Mouse (Mus musculus) neural tube, embryonic 11.5 days (tissue): ENCODE results near the gene Ccnb1. TPM values are rescaled to one million over a fixed set of nuclear protein-coding genes. Genes with fewer than 3 reads are reported as not detected.
A peak's percentile ranks its signal among the peaks of the same experiment; 100 is the strongest.

Experiments used
- ATAC-seq: fragments of 200-750 bp; cut with Nextera tagmentation; 2 replicates; pipeline ENCODE4 v1.8.0; 2017; ENCODE audit warnings: moderate number of reproducible peaks, mild to moderate bottlenecking, moderate TSS enrichment, moderate library complexity; ENCODE audit not compliant: insufficient read depth, low FRiP score, low TSS enrichment
- DNase-seq: peaks from one replicate; pipeline ENCODE4 v3.0.0-alpha.2; 2015; ENCODE audit warnings: low spot score
- H3K27ac ChIP-seq: fragments of 300-500 bp; sonication (generic); 2 replicates; pipeline ENCODE4 v1.5.1; 2014; ENCODE audit warnings: low read depth, mild to moderate bottlenecking, low read length
- H3K27me3 ChIP-seq: fragments of 300-500 bp; sonication (generic); 2 replicates; pipeline ENCODE4 v1.6.1; 2014; ENCODE audit warnings: mild to moderate bottlenecking, low read length, mixed read lengths; ENCODE audit not compliant: control insufficient read depth, insufficient read depth
- H3K36me3 ChIP-seq: fragments of 300-500 bp; sonication (generic); 2 replicates; pipeline ENCODE4 v1.6.1; 2014; ENCODE audit warnings: mild to moderate bottlenecking, low read length, moderate library complexity, mixed read lengths; ENCODE audit not compliant: control insufficient read depth, insufficient read depth
- H3K4me1 ChIP-seq: fragments of 300-500 bp; sonication (generic); 2 replicates; pipeline ENCODE4 v1.6.1; 2014; ENCODE audit warnings: low read length, mixed read lengths; ENCODE audit not compliant: control insufficient read depth, insufficient read depth
- H3K4me2 ChIP-seq: fragments of 300-500 bp; sonication (generic); 2 replicates; pipeline ENCODE4 v1.6.1; 2014; ENCODE audit warnings: low read depth, mild to moderate bottlenecking, moderate library complexity
- H3K4me3 ChIP-seq: fragments of 300-500 bp; sonication (generic); 2 replicates; pipeline ENCODE4 v1.5.1; 2014; ENCODE audit warnings: low read depth, low read length
- H3K9ac ChIP-seq: fragments of 300-500 bp; sonication (generic); 2 replicates; pipeline ENCODE4 v1.6.1; 2014; ENCODE audit warnings: mild to moderate bottlenecking, low read length
- H3K9me3 ChIP-seq: fragments of 300-500 bp; sonication (generic); 2 replicates; pipeline ENCODE4 v1.6.1; 2016; ENCODE audit warnings: low read length; ENCODE audit not compliant: control insufficient read depth
- WGBS: fragments of 180-500 bp; shearing (Covaris S2); extraction: QIAGEN DNeasy Blood & Tissue Kit; methylation state at CpG from one replicate; pipeline ENCODE4 v1.1.7; 2014; 5-methylcytosine and 5-hydroxymethylcytosine counted together
- polyA plus RNA-seq: library from polyadenylated mRNA; unstranded; fragments of >200 nt; fragmentation: Nextera tagmentation; extraction: Ambion mirVana; gene quantifications from 2 replicates; pipeline ENCODE4 v1.2.1, GENCODE M21; 2014

Ccnb1 gene
- polyA plus RNA-seq, 1 experiment from 2014 or later, result 343 TPM

- DNase-seq, result no peak
- no peak for ATAC-seq
- Histone ChIP-seq H3K27me3 (no peaks in the 10 kb centered on the region), H3K36me3 (peaks cover 6% of the 10 kb centered on the region), H3K4me3 (no peak overlapping the region), H3K9ac (no peak overlapping the region), H3K9me3 (no peaks in the 10 kb centered on the region), H3K4me1 (peaks cover 4% of the 10 kb centered on the region; the same call in 1 of the 2 replicates), H3K4me2 (no peak overlapping the region), H3K27ac (no peak overlapping the region)
- WGBS, result 81% methylated on average over 3 of the region's 3 CpGs
These were observed 8.9 kb downstream of the Ccnb1 start for GRCm38 (mm10) chr13:100777491-100777890.

- no peaks in the 10 kb centered on the region for H3K9me3 ChIP-seq
- H3K9ac ChIP-seq, result no peak overlapping the region
- 64% methylated on average over 6 of the region's 6 CpGs for WGBS
- H3K36me3 ChIP-seq, result peaks cover 2% of the 10 kb centered on the region
- no peak for DNase-seq
- no peak overlapping the region for H3K27ac ChIP-seq
- no peak overlapping the region for H3K4me3 ChIP-seq
- no peak for ATAC-seq
- H3K4me1 ChIP-seq, result peaks cover 4% of the 10 kb centered on the region; the same call in 1 of the 2 replicates
- H3K4me2 ChIP-seq, result no peak overlapping the region
- H3K27me3 ChIP-seq, result no peaks in the 10 kb centered on the region
These were observed 9.7 kb downstream of the Ccnb1 start for GRCm38 (mm10) chr13:100776710-100777109.

- H3K27me3 ChIP-seq, result no peaks in the 10 kb centered on the region
- WGBS, result 17% methylated on average over 8 of the region's 8 CpGs
- peaks cover 4% of the 10 kb centered on the region; the same call in 1 of the 2 replicates for H3K4me1 ChIP-seq
- no peaks in the 10 kb centered on the region for H3K9me3 ChIP-seq
- no peak overlapping the region for H3K27ac ChIP-seq
- H3K4me2 ChIP-seq, result peak overlapping the region; percentile 60
- DNase-seq, result no peak
- peak overlapping the region; percentile 86 for H3K4me3 ChIP-seq
- no peaks in the 10 kb centered on the region; the same call in 1 of the 2 replicates for H3K36me3 ChIP-seq
- H3K9ac ChIP-seq, result peak overlapping the region; percentile 12; the same call in 1 of the 2 replicates
- ATAC-seq, result no peak
These were observed 10.3 kb downstream of the Ccnb1 start for GRCm38 (mm10) chr13:100776056-100776419.

- H3K4me3 ChIP-seq, result peak within 1 kb of the TSS; percentile 86
- H3K4me1 ChIP-seq, result peaks cover 4% of the 10 kb centered on the region; the same call in 1 of the 2 replicates
- no peak within 1 kb of the TSS for H3K27ac ChIP-seq
- no peaks in the 10 kb centered on the region for H3K9me3 ChIP-seq
- H3K27me3 ChIP-seq, result no peaks in the 10 kb centered on the region
- peaks cover 2% of the 10 kb centered on the region; the same call in 1 of the 2 replicates for H3K36me3 ChIP-seq
- peak within 1 kb of the TSS; percentile 75 for H3K9ac ChIP-seq
- WGBS, result under 1% methylated on average over 46 of the region's 46 CpGs
- peak; percentile 91 for ATAC-seq
- DNase-seq, result peak; percentile 88
- peak within 1 kb of the TSS; percentile 90 for H3K4me2 ChIP-seq
These were observed 10.9 kb downstream of the Ccnb1 start, which contains the start of gene Cenph for GRCm38 (mm10) chr13:100775252-100776055. Gene Cenph, minus strand, starts transcription at chr13:100775899.

GRCm38 (mm10) chr13:100774704-100775103 lies 11.7 kb downstream of the Ccnb1 start:
- peak overlapping the region; percentile 90 for H3K4me2 ChIP-seq
- no peaks in the 10 kb centered on the region for H3K27me3 ChIP-seq
- H3K4me3 ChIP-seq, result peak overlapping the region; percentile 86
- H3K27ac ChIP-seq, result no peak overlapping the region
- no peak for ATAC-seq
- DNase-seq, result no peak
- peaks cover 4% of the 10 kb centered on the region; the same call in 1 of the 2 replicates for H3K4me1 ChIP-seq
- peaks cover 5% of the 10 kb centered on the region; the same call in 1 of the 2 replicates for H3K36me3 ChIP-seq
- no peaks in the 10 kb centered on the region for H3K9me3 ChIP-seq
- peak overlapping the region; percentile 75; the same call in 1 of the 2 replicates for H3K9ac ChIP-seq

- no peak overlapping the region for H3K27ac ChIP-seq
- no peaks in the 10 kb centered on the region for H3K27me3 ChIP-seq
- WGBS, result 89% methylated on average over 2 of the region's 2 CpGs
- no peak overlapping the region for H3K9ac ChIP-seq
- peaks cover 6% of the 10 kb centered on the region; the same call in 1 of the 2 replicates for H3K36me3 ChIP-seq
- ATAC-seq, result no peak
- no peak overlapping the region for H3K4me2 ChIP-seq
- no peaks in the 10 kb centered on the region for H3K4me1 ChIP-seq
- H3K9me3 ChIP-seq, result no peaks in the 10 kb centered on the region
- no peak overlapping the region for H3K4me3 ChIP-seq
- DNase-seq, result no peak
These were observed 31.0 kb downstream of the Ccnb1 start for GRCm38 (mm10) chr13:100755329-100755728.

- Histone ChIP-seq H3K36me3 (no peaks in the 10 kb centered on the region), H3K27ac (no peak overlapping the region), H3K4me2 (no peak overlapping the region), H3K9ac (no peak overlapping the region), H3K4me1 (no peaks in the 10 kb centered on the region), H3K9me3 (no peaks in the 10 kb centered on the region), H3K27me3 (no peaks in the 10 kb centered on the region), H3K4me3 (no peak overlapping the region)
- DNase-seq (no peak), ATAC-seq (no peak)
- WGBS, result 78% methylated on average over 4 of the region's 4 CpGs
These were observed 32.2 kb downstream of the Ccnb1 start for GRCm38 (mm10) chr13:100754186-100754585.

- no peak for DNase-seq
- Histone ChIP-seq H3K9ac (no peak overlapping the region), H3K36me3 (no peaks in the 10 kb centered on the region), H3K9me3 (no peaks in the 10 kb centered on the region), H3K4me2 (no peak overlapping the region), H3K4me1 (no peaks in the 10 kb centered on the region), H3K4me3 (no peak overlapping the region), H3K27ac (no peak overlapping the region), H3K27me3 (no peaks in the 10 kb centered on the region)
- ATAC-seq, result no peak
- WGBS, result 86% methylated on average over 6 of the region's 6 CpGs
These were observed 33.4 kb downstream of the Ccnb1 start for GRCm38 (mm10) chr13:100753011-100753410.

- no peak overlapping the region for H3K27ac ChIP-seq
- H3K9ac ChIP-seq, result no peak overlapping the region
- H3K27me3 ChIP-seq, result no peaks in the 10 kb centered on the region
- no peaks in the 10 kb centered on the region for H3K4me1 ChIP-seq
- no peaks in the 10 kb centered on the region for H3K9me3 ChIP-seq
- DNase-seq (no peak), ATAC-seq (no peak)
- no peak overlapping the region for H3K4me3 ChIP-seq
- no peaks in the 10 kb centered on the region for H3K36me3 ChIP-seq
- no peak overlapping the region for H3K4me2 ChIP-seq
- 86% methylated on average over 8 of the region's 8 CpGs for WGBS
These were observed 33.8 kb downstream of the Ccnb1 start for GRCm38 (mm10) chr13:100752529-100752928.
